Mouse (Mus musculus) spleen, adult 18-20 months (tissue): ENCODE measurements around the gene Ick.
A peak's percentile ranks its signal among the peaks of the same experiment; 100 is the strongest.
"Not testable (repeated sequence)": the region's sequence is repeated elsewhere in the genome, so short reads cannot be mapped to it uniquely, and the experiment has no call there.

Experiments used
- DNase-seq, 2 experiments: peaks; one replicate each; pipeline ENCODE4 v3.0.0; 2022; ENCODE audit warnings: mixed read lengths in 2 of 2

The Ick gene

DNA sequence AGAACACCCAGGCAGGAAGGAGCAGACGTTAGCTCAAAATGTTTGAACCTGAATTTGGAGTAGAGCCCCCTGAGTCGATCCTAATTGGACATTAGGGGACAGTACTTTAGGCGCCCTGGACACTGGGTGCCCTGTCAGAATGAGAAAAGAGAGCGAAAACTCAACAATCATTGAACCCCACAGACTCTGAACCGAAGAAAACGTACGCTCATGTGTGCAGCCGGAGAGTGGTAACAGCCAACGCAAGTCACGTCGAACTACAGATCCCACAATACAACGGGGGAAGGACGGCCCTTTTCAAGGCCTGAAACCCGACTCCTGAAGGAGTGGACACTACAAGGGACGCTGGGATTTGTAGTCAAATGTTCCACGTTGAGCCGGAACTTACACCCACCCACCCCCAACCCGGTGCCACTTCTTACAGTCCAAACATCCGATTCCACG lies at the start of gene Ick, which contains the start of gene Fbxo9:
Gene Ick (plus strand): TSS at position 397 of the 444 bp plus-strand sequence.
Gene Fbxo9 (minus strand): TSS at position 270 of the 444 bp plus-strand sequence.
- peak; percentile 73 to 75 for DNase-seq

DNA sequence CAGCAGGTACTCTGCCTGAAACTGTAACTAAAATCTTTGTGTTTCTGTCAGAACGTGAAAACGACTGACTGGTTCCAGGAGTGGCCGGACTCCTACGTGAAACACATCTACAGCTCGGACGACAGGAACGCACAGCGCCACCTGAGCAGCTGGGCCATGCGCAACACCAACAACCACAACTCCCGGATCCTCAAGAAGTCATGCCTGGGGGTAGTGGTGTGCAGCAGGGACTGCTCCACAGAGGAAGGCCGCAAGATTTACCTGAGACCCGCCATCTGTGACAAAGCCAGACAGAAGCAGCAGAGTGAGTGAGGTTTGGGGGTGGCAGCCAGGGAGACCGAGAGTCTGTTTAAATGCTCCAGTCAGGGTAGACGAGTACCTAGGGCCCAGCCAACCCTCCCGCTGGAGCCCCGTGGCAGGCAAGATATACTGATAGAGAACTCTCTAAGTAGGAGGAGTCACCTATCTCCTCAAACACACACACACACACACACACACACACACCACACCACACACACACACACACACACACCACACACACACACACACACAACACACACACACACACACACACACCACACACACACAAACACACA lies 49.4 kb upstream of the Ick start:
- no peak for DNase-seq

DNA sequence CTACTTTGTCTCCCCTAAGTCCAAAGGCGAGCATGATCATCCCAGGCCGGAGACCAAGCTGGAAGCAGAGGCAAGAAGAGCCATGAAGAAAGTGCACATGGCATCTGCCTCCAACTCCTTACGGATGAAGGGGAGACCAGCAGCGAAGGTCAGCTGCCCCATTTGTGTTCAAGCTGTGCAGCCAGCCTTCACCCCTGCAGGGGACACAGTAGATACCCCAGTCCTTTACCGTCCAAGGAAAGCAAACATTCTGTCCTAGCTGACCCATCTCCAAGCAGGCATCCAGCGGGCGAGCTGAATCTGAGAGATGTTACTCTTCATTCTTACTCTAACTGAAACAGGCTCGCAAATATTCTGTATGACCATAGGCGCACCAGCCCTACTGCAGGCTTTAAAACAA lies 46.6 kb upstream of the Ick start:
- no peak for DNase-seq

DNA sequence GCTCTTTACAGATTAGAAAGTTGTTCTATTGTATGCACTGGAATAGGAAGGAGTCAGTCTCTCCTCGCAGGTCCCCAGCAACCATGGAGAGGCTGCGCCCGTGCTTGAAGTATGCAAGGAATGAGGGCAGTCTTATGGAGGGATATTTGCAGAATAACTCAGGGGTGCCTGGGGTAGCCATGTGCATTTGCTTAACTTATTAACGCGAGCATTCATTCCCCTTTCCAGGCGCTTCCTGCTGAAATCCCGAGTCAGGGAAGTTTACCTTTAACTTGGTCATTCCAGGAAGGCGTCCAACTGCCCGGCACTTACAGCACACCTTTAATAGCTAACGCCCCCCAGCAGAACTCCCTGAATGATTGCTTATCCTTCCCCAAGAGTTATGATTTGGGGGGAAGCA lies 44.9 kb upstream of the Ick start:
- no peak for DNase-seq

DNA sequence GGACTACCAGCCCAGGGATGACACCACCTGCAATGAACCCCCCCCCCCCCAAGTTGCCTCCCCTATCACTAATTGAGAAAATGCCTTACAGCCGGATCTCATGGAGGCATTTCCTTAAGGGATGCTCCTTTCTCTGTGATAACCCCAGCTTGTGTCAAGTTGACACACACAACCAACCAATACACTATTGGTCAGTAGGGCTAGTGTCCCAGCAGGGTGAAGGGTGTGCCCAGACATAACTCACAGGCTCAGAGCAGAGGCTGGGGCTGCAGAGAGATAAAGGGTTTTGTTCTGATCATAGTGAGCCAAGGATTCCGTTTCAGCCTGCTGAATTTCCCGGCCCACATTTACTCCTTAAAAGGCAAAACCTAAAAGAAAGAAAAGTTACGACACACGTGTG lies 38.5 kb upstream of the Ick start:
- no peak for DNase-seq

DNA sequence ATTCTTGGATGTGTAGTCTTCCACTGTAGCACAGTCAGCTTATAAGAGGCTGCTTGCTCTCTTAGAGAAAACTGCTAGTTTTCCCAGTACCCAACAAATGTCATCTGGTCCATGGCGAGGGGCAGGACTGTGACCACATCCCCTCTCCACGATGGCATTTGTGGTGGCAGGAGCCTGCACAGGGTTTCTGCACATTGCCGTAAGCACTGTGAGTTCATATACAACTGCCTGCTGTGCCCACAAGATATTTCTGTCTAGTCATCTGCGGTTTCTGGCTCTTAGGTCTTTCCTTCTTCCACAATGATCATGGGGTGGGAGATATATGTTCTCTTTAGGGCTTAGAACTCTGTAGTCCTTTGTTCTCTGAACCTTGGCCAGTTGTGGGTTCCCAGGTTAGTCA lies 37.4 kb upstream of the Ick start:
- DNase-seq: no peak

DNA sequence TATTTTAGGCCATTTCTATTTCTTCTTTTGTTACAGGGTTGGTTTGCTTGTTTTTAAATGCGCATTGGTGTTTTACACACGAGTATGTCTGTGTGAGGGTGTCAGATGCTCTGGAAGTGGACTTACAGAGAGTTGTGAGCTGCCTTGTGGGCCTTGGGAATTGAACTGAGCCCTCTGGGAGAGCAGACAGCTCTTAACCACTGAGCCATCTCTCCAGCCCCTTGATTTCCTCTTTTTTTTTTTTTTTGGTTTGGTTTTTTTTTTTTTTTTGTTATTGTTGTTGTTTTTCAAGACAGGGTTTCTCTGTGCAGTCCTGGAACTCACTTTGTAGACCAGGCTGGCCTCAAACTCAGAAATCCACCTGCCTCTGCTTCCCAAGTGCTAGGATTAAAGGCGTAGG lies 35.7 kb upstream of the Ick start:
- DNase-seq: not testable (repeated sequence)

DNA sequence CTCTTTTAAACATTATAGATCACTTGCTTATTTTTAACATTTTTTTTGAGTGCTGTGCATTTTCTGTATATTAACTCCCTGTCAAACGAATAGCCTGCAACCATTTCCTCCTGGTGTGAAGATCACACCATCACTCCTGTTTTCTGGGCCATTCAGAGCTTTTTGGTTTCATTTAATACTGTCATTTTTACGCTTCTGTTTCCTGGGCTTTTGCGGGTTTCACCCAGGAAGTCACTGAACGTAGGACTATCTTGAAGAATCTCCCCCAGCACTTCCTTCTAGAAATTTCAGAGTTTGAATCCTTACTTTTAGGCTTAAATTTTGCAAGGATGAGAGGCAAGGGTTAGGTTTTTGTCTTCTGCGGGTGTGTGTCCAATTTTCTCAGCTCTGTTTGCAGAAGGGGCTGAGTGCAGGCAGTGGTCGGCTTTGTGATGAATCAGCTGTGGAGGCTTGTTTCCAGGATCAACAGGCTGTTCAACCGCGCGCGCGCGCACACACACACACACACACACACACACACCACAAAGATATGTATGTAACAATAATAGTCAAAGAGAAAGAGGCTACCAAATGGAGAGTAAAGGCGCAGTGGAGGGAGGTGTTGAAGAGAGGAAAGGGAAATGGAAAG lies 35.2 kb upstream of the Ick start:
- DNase-seq: no peak

DNA sequence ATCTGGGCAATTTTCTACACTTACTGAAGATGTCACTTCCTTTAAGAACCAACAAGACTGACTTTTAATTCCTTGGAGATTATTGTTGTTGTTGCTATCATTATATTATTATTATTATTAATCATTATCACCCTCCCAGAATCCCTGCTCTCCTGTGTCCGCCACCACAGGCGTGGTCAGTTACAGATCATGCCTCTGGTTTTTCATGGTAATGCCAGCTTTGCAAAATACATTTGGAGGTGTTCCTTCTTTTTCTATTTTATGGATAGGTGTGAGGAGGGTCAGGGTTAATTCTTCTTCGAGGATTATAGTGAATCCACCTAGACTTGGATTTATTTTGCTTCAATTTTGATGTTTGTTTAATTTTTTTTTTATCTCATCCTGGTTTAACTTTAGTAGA lies 33.7 kb upstream of the Ick start:
- DNase-seq: no peak

DNA sequence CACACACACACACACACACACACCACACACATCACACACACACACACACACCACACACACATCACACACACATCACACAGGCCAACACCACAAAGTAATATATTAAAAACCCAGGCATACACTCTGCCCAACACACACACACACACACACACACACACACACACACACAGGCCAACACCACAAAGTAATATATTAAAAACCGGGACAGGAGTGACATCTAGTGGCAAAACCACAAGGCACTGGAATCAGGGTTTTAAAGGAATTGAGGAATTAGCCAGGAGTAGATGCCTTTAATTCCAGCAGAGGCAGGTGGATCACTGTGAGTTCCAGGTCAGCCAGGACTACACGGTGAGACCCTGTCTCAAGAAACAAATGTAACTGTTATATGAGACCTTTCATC lies 30.8 kb upstream of the Ick start:
- no peak for DNase-seq

DNA sequence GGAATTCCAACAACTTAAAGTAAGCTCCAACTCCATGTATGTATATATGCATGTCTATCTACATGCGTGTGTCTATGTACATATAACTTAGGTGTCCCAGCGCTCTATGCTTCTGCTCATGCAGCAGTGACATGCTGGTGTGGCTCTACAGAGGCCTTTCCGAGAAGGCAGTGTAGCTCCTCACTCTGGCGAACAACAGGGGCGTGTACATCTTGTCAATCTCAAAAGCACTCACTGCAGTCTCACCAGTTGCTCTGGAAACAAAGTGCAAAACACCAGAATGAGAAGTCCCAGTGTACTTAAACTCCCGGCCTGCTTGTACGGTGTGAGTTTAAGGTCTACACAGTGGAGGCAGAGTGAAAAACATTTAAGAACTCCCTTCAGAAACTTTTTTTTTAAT lies 27.2 kb upstream of the Ick start:
- no peak for DNase-seq

DNA sequence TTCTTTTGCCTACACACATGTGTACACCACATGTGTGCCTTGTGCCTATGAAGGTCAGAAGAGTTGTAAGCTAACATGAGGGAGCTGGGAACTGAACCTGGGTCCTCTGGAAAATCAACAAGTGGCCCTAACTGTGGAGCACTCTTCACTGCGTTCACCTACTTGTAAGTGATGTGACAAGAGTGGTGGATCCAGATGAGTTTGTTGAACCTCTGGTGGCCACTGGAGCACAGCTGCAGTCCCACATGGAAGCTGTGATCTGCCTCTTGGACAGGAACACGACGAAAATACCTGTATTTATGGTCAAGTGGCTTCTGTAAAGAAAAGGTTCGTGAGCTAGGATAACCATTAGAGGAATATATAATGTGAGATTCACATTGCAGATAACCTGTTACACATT lies 24.7 kb upstream of the Ick start:
- no peak for DNase-seq

DNA sequence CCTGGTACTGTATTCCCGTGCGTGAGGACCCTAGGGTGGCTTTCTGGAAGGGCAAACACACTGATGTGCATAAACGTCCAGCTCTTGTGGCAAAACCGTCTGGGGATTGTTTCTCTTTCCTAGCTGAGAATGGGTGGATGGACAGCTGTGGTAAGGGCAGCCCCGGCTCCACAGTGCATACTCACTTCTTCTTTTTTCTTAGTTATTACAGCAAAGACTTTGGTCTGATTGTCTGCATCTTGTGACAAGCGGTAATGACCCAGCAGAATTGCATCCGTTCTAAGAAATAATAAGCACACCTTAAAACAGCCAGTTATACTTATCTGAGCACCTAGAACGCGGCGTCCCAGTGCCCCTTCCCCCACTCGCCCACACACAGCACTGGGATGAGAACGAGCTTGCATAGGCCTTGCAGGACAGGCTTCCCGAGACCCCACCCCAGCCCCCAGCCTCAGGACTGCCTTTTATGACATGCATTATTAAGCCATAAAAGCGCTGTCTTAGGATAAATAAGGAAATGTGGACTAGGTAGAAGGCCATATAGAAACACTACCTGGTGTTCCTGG lies 23.2 kb upstream of the Ick start:
- DNase-seq: no peak

DNA sequence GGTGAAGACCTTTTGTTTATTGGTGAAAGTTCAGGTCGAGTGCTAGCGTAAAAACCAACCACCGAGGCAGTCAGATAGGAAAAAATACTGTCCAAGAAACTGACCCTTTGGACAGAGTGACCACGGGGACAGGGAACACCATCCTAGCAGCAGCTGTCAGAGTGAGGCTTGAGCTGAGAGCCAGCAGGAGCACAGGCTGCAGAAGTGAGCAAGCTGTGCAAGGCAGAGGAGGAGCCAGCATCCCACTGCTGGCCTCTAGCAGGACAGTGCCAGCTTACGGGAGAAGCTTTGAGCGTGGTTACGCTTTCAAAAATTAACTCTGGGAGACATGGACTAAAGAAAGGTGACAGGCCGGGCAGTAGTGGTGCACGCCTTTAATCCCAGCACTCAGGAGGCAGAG lies 21.2 kb upstream of the Ick start:
- DNase-seq: no peak

DNA sequence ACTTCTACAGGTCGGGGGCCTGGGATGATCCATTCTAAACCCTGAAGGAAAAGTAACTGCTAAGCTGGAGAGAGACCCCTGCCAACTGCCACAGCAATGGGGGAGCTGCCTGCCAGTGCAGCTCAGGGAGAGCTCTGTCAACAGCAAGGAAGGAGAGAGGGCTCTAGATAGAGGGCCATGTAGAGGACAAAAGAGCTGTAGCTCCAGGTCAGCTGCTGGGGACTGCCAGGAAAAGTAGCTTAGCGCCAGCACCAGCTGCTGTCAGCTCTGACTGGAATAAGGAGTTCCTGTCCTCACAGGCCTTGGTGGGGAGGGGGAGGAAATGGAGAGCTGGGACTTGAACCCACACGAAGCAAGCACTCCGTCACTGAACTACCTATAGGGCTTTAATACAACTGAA lies 20.5 kb upstream of the Ick start:
- no peak for DNase-seq

DNA sequence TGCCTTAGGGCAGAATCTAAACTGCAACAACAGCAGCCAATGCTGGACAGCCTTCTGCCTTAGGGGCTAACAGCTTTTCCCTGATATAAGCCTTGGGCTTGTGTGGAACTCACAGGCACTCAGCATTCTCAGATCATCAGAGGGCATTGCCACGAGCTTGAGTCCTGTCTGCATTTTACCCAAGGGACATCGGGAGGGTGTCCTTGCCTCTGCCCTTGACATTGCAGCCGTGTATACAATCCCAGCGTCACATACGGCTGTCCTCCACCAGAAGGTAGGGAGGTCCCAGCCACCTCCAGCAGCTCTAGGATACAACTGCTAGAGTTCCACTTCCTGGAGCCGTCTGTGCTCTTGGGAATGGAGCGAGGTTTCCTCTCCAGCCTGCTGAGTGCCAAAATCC lies 20.0 kb upstream of the Ick start:
- no peak for DNase-seq

DNA sequence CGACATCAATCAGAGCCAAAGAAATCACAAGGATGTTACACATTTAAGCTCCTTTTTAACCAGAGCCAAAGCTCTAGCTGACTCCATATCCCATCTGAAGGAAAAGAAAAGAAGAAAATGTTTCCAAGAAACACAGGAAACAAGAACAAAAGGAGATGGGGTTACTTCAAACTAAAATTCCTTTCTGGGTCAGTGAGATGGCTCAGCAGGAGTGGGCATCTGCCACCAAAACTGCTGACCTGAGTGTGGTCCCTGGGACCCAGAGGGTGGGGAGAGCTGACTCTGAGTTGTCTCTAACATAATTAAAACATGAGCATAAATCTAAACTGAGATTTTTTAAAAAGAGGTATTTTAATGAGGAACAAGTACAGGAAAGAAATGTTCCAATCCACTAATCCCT lies 19.1 kb upstream of the Ick start:
- DNase-seq: no peak

DNA sequence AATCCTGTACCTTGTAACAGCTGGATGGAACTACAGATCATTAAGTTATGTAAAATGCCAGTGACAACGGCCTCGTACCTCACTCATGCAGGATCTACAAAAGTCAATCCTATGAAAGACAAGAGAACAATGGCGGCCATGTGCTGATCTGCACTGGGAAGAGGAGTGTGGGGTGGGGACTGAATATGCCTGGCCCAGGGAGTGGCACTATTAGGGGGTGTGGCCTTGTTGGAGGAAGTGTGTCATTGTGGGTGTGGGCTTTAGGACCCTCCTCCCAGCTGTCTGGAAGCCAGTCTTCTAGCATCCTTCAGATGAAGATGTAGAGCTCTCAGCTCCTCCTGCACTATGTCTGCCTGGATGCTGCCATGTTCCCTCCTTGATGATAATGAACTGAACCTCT lies 18.4 kb upstream of the Ick start:
- no peak for DNase-seq

DNA sequence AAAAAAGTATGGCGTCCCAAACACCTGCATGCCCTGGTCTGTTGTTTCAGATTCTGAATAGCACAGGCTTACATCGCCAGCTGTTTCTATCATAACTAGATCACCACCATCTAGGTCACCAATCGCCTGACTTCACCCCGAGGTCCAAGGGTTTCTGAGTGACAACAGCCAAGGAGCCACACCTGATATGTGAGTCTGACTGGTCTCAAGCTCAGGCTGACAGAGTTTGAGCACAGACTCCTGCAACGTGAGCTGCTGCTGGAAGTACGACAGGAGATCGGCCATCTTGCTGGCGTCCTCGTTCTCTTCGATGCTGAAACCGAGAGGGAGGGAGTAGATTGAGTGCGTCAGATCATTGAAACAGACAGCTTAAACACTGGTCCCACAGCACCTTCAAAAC lies 13.3 kb upstream of the Ick start:
- DNase-seq: no peak

DNA sequence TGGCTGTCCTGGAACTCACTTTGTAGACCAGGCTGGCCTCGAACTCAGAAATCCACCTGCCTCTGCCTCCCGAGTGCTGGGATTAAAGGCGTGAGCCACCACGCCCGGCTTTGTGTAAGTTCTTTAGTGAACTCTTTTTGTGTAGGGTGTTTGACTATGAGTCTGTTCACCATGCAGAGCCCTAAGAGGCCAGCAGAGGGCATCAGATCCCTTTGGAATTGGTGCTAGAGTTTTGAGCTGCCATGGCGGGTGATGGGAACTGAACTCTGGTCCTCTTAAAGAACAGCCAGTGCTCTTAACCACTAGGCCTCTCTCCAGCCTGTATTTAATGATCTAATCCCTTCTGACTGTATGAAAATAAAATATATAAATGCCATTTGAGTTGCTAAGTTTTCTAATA lies 12.6 kb upstream of the Ick start:
- no peak for DNase-seq

DNA sequence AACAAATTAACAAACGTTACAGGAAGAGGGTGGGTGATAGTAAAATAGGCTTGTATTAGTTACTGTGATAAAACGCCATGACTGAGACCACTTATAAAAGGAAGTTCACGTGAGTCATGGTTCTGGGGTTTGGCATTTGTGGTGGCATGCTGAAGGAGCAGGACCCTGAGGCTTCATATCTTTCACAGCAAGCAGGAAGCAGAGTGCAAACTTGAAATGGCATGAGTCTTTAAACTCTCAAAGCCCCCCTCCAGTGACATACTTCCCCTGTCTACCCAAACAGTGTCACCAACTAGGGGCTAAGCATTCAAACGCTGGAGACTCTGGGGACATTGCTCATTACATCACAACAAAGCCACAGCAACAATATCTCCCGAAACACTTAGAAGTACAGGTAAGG lies 8.0 kb upstream of the Ick start:
- no peak for DNase-seq

DNA sequence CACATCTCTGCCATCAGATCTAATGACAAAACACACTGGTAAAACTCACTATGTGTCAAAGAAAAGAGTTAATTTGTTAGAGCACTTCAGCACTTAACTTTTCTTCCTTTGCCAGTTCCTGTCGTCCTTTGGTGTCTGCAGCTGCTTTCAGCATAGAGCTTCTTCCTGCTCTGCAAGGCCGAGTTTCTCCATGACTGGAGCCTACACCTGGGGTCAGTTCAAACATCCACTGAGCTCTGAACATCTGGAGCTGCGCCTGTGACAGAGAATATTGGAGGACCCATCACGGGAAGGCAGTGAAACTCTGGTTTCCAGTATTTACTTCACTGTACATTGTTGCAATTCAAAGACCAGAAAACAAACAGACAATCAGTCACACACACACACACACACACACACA lies 7.6 kb upstream of the Ick start:
- no peak for DNase-seq

DNA sequence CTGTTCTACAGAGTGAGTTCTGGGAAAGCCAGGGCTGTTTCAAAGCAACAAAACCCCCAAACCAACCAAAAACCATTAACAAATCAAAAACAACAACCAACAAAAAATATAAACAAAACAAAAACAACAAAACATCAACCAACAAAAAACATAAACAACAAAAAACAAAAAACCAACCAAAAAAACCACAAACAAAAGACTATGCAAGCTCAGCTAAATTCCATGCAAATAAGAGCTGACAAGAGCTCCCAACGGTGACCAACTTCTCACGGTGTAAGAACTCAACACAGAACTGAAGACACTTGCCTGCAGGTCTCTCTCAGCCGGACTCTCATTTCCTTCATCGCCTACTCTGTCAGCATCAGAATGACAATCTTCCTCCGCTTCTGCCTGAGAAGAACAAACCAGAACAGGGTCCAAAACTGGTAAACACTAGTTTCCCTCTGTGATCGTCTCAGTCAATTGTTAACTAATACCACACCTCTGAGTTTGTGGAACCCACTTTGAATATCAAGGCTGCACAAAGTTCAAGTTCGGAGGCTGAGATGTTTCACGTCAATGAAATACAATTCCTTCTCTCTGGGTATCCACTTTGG lies 4.9 kb upstream of the Ick start:
- DNase-seq: no peak

DNA sequence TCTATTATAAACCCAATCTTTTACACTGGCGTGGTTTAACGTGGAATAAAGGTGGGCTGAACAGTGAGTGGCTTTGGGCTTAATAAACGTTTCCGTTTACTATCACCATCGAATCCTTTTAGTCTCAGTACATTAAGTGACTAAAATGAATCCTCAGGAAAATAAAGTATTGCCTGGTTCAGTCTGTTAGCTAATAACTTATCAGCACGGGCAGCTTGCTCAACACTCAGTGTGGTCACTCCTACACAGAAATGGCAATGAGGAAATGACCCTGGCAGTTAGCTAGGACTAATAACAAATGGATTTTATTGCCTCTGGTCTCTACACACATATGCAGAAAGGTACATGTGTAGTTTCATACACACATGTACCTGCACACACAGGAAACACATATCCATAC lies 4.0 kb upstream of the Ick start:
- DNase-seq: no peak
